Mouse (Mus musculus) lung, adult 2 months (tissue): ENCODE data around the gene Dgkd.

Source experiments
- CTCF ChIP-seq: fragments of 200-500 bp; IDR thresholded peaks from 2 replicates; pipeline ENCODE4 v1.5.1; 2011; ENCODE audit warnings: mild to moderate bottlenecking, low read length, control low read depth; ENCODE audit not compliant: insufficient read depth
- POLR2A ChIP-seq: fragments of 200-500 bp; IDR thresholded peaks from 2 replicates; pipeline ENCODE4 v1.6.1; 2011; ENCODE audit warnings: low read depth, mild to moderate bottlenecking, control low read depth, low read length, borderline replicate concordance; ENCODE audit errors: extremely low read depth

GRCm38 (mm10) chr1:87920056-87920614 is 67.0 kb downstream of the Dgkd start:
- TF ChIP-seq CTCF (no peak), POLR2A (no peak)
